Mouse (Mus musculus): ENCODE measurements around the gene Arhgap29.

DNA sequence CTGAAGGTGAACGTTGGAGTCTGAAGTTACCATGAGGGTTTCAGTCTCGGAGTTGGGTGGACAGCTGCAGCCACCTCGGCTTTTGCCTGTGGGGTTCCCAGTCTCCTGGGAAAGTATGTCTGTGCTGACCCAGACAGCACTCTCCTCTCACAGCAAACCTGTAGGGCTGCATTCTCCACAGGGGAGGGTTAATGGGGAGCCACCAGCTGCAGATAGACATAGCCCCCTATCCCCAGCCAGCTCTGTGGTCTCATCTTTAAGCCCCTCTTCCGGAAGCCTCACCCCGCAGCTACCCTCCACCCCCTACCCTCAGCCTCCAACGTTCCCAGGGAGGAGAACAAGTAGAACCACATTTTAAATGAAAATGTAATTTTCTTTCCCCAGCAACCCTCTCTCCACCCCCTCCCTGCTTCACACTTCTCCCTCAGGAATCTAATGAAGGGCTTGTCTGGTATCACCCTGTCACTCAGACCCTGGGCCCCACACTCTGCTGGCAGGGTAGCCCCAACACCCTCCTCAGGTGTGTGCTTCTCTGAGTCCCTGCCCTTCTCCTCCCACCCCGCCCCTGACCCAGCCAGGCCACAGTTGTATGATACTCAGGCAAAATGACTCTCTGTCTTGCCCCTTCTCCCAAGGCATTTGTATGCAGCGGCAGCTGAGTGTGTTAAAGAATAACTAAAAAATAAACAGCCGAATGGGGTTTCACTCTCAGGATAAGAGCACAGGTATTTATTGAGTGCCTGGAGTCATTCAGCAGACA, 106.3 kb downstream of the Arhgap29 start:
- no peak for TF ChIP-seq CTCF (IDR thresholded peaks at IDR 0.05; ENCODE audit: borderline replicate concordance, control insufficient read depth, extremely low read depth, insufficient read depth, low read length, poor library complexity)
- TF ChIP-seq POLR2A (IDR thresholded peaks at IDR 0.05; ENCODE audit: control insufficient read depth, extremely low read depth, insufficient read depth, low read length, poor library complexity), result no peak
